Mouse (Mus musculus) neural tube, embryonic 14.5 days (tissue): Measurements from ENCODE around the gene Actg2. TPM values are rescaled to one million over a fixed set of nuclear protein-coding genes. Genes with fewer than 3 reads are reported as not detected.
A peak's percentile ranks its signal among the peaks of the same experiment; 100 is the strongest.

ENCODE experiments used
- ATAC-seq: fragments of 200-750 bp; cut with Nextera tagmentation; 2 replicates; pipeline ENCODE4 v1.8.0; 2017; ENCODE audit warnings: low read depth, mild to moderate bottlenecking, moderate TSS enrichment, moderate library complexity
- H3K27ac ChIP-seq: fragments of 300-500 bp; sonication (generic); 2 replicates; pipeline ENCODE4 v1.5.1; 2014; ENCODE audit warnings: low read depth, mild to moderate bottlenecking, control low read depth, low read length, moderate library complexity, mixed read lengths
- H3K27me3 ChIP-seq: fragments of 300-500 bp; sonication (generic); 2 replicates; pipeline ENCODE4 v1.6.1; 2014; ENCODE audit warnings: low read length; ENCODE audit not compliant: control insufficient read depth, insufficient read depth
- H3K36me3 ChIP-seq: fragments of 300-500 bp; sonication (generic); 2 replicates; pipeline ENCODE4 v1.6.1; 2014; ENCODE audit warnings: low read length, mixed read lengths; ENCODE audit not compliant: control insufficient read depth, insufficient read depth
- H3K4me1 ChIP-seq: fragments of 300-500 bp; sonication (generic); 2 replicates; pipeline ENCODE4 v1.6.1; 2014; ENCODE audit warnings: low read length; ENCODE audit not compliant: control insufficient read depth, insufficient read depth
- H3K4me2 ChIP-seq: fragments of 300-500 bp; sonication (generic); 2 replicates; pipeline ENCODE4 v1.6.1; 2014; ENCODE audit warnings: mild to moderate bottlenecking, low read depth, low read length, control low read depth
- H3K4me3 ChIP-seq: fragments of 300-500 bp; sonication (generic); 2 replicates; pipeline ENCODE4 v1.5.1; 2014; ENCODE audit warnings: low read depth, low read length, control low read depth, mixed read lengths
- H3K9ac ChIP-seq: fragments of 300-500 bp; sonication (generic); replicated peaks from 2 replicates; pipeline ENCODE4 v1.6.1; 2014; ENCODE audit warnings: low read depth, mild to moderate bottlenecking, control low read depth, low read length, mixed read lengths
- H3K9me3 ChIP-seq: fragments of 300-500 bp; sonication (generic); 2 replicates; pipeline ENCODE4 v1.6.1; 2016; ENCODE audit warnings: low read length; ENCODE audit not compliant: control insufficient read depth
- WGBS: fragments of 180-500 bp; shearing (Covaris S2); extraction: QIAGEN DNeasy Blood & Tissue Kit; methylation state at CpG from one replicate; pipeline ENCODE4 v1.1.7; 2014; 5-methylcytosine and 5-hydroxymethylcytosine counted together
- polyA plus RNA-seq: library from polyadenylated mRNA; unstranded; fragments of >200 nt; fragmentation: Nextera tagmentation; extraction: Ambion mirVana; gene quantifications from 2 replicates; pipeline ENCODE4 v1.2.1, GENCODE M21; 2014

Gene Actg2
- polyA plus RNA-seq, 1 experiment from 2014 or later: 0.80 TPM

GRCm38 (mm10) chr6:83532608-83533007 lies 3.5 kb downstream of the Actg2 start:
- ATAC-seq: no peak
- 82% methylated on average over 2 of the region's 2 CpGs for WGBS

GRCm38 (mm10) chr6:83523194-83523593 lies 12.9 kb downstream of the Actg2 start:
- Histone ChIP-seq H3K36me3 (no peaks in the 10 kb centered on the region), H3K9ac (no peak overlapping the region), H3K27ac (no peak overlapping the region), H3K9me3 (no peaks in the 10 kb centered on the region), H3K4me2 (no peak overlapping the region), H3K27me3 (no peaks in the 10 kb centered on the region), H3K4me1 (no peaks in the 10 kb centered on the region), H3K4me3 (no peak overlapping the region)
- no peak for ATAC-seq
- WGBS: 68% methylated on average over 6 of the region's 6 CpGs

More at GRCm38 (mm10) chr6:83532608-83533007, 3.5 kb downstream of the Actg2 start:
- Histone ChIP-seq H3K9ac (no peak overlapping the region), H3K27me3 (no peaks in the 10 kb centered on the region), H3K9me3 (no peaks in the 10 kb centered on the region), H3K36me3 (no peaks in the 10 kb centered on the region), H3K4me3 (no peak overlapping the region), H3K4me2 (no peak overlapping the region), H3K27ac (no peak overlapping the region), H3K4me1 (no peaks in the 10 kb centered on the region)

- Histone ChIP-seq H3K9ac (no peak overlapping the region), H3K36me3 (no peaks in the 10 kb centered on the region), H3K4me3 (no peak overlapping the region), H3K9me3 (no peaks in the 10 kb centered on the region), H3K27ac (no peak overlapping the region), H3K27me3 (no peaks in the 10 kb centered on the region), H3K4me2 (no peak overlapping the region), H3K4me1 (no peaks in the 10 kb centered on the region)
- ATAC-seq: no peak
- WGBS: 76% methylated on average over 6 of the region's 6 CpGs
Observed at GRCm38 (mm10) chr6:83521784-83522183, 14.3 kb downstream of the Actg2 start.

GRCm38 (mm10) chr6:83518637-83519036 lies 17.4 kb downstream of the Actg2 start:
- no peak overlapping the region for H3K4me3 ChIP-seq
- no peak for ATAC-seq
- WGBS: 86% methylated on average over 3 of the region's 3 CpGs
- no peaks in the 10 kb centered on the region for H3K36me3 ChIP-seq
- H3K27ac ChIP-seq: no peak overlapping the region
- H3K9ac ChIP-seq: no peak overlapping the region
- H3K9me3 ChIP-seq: no peaks in the 10 kb centered on the region
- no peaks in the 10 kb centered on the region for H3K27me3 ChIP-seq
- no peaks in the 10 kb centered on the region for H3K4me1 ChIP-seq
- H3K4me2 ChIP-seq: no peak overlapping the region

- Histone ChIP-seq H3K9me3 (no peaks in the 10 kb centered on the region), H3K4me1 (no peaks in the 10 kb centered on the region), H3K9ac (no peak overlapping the region), H3K27ac (no peak overlapping the region), H3K27me3 (no peaks in the 10 kb centered on the region), H3K4me3 (no peak overlapping the region), H3K36me3 (no peaks in the 10 kb centered on the region), H3K4me2 (no peak overlapping the region)
- no peak for ATAC-seq
- 70% methylated on average over 3 of the region's 3 CpGs for WGBS
Observed at GRCm38 (mm10) chr6:83515172-83515571, 20.9 kb downstream of the Actg2 start.

GRCm38 (mm10) chr6:83512495-83512894 lies 23.6 kb downstream of the Actg2 start:
- no peaks in the 10 kb centered on the region for H3K27me3 ChIP-seq
- no peak overlapping the region for H3K9ac ChIP-seq
- H3K27ac ChIP-seq: no peak overlapping the region
- no peak overlapping the region for H3K4me3 ChIP-seq
- no peaks in the 10 kb centered on the region for H3K9me3 ChIP-seq
- H3K4me1 ChIP-seq: no peaks in the 10 kb centered on the region; the same call in 1 of the 2 replicates
- ATAC-seq: peak; percentile 34; the same call in 1 of the 2 replicates
- H3K36me3 ChIP-seq: no peaks in the 10 kb centered on the region
- no peak overlapping the region for H3K4me2 ChIP-seq
- WGBS: 9% methylated on average over 1 of the region's 1 CpGs

GRCm38 (mm10) chr6:83510210-83510609 lies 25.9 kb downstream of the Actg2 start:
- H3K27me3 ChIP-seq: no peaks in the 10 kb centered on the region
- 79% methylated on average over 2 of the region's 2 CpGs for WGBS
- H3K9ac ChIP-seq: no peak overlapping the region
- no peak overlapping the region for H3K4me3 ChIP-seq
- no peak overlapping the region for H3K4me2 ChIP-seq
- no peak for ATAC-seq
- H3K27ac ChIP-seq: no peak overlapping the region
- no peaks in the 10 kb centered on the region for H3K36me3 ChIP-seq
- H3K4me1 ChIP-seq: peaks cover 13% of the 10 kb centered on the region
- H3K9me3 ChIP-seq: no peaks in the 10 kb centered on the region

GRCm38 (mm10) chr6:83509442-83509841 lies 26.6 kb downstream of the Actg2 start:
- H3K9ac ChIP-seq: no peak overlapping the region
- WGBS: 39% methylated on average over 8 of the region's 8 CpGs
- H3K9me3 ChIP-seq: no peaks in the 10 kb centered on the region

GRCm38 (mm10) chr6:83507168-83507546 lies 28.9 kb downstream of the Actg2 start:
- peak; percentile 35; the same call in 1 of the 2 replicates for ATAC-seq

More at GRCm38 (mm10) chr6:83509442-83509841, 26.6 kb downstream of the Actg2 start:
- Histone ChIP-seq H3K4me2 (no peak overlapping the region), H3K4me3 (no peak overlapping the region), H3K36me3 (no peaks in the 10 kb centered on the region), H3K27me3 (no peaks in the 10 kb centered on the region), H3K27ac (no peak overlapping the region), H3K4me1 (peaks cover 14% of the 10 kb centered on the region)
- no peak for ATAC-seq

More at GRCm38 (mm10) chr6:83507168-83507546, 28.9 kb downstream of the Actg2 start:
- Histone ChIP-seq H3K4me3 (peak overlapping the region; percentile 64), H3K9me3 (no peaks in the 10 kb centered on the region), H3K36me3 (no peaks in the 10 kb centered on the region), H3K27ac (peak overlapping the region; percentile 90; the same call in 1 of the 2 replicates), H3K9ac (peak overlapping the region; percentile 46; the same call in 1 of the 2 replicates), H3K27me3 (no peaks in the 10 kb centered on the region), H3K4me1 (peaks cover 14% of the 10 kb centered on the region), H3K4me2 (peak overlapping the region; percentile 83)
- 40% methylated on average over 6 of the region's 6 CpGs for whole genome bisulfite sequencing
